Mouse (Mus musculus) mesoderm, embryonic 11.5 days (tissue): ENCODE measurements around the gene Mypn.

Source experiments
- DNase-seq: peaks from one replicate; pipeline ENCODE4 v3.0.0-alpha.2; 2012; ENCODE audit warnings: low read depth, low spot score

The Mypn gene

DNA sequence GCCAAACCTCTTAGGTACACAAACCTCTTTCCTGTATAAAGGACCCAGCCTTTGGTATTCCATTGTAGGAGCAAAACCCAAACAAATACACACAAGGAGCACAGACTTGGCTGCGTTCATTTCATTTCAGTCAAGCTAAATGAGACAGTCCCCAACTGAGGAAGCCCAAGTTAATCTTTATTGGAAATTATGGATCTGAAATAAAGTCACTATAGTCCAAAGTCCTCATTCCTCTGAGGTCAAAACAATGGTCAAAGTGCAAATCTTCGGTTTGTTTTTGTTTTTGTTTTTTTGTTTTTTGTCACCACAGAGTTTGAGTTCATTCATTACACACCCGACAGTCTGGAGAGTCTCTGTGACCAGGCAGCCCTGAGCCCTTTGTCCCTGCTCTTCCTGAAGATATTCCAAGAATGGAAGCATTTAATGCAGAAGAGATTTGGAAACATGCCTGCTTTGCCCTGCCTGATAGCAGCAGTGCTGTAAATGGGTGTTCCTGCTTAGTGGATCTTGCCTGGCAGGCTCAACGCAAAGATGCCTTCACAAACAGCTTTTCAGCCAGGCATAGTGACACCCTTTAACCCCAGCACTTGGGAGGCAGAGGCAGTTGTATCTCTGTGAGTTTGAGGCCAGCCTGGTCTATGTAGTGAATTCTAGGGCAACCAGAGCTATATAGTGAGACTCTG, 47.9 kb downstream of the Mypn start:
- DNase-seq: no peak

DNA sequence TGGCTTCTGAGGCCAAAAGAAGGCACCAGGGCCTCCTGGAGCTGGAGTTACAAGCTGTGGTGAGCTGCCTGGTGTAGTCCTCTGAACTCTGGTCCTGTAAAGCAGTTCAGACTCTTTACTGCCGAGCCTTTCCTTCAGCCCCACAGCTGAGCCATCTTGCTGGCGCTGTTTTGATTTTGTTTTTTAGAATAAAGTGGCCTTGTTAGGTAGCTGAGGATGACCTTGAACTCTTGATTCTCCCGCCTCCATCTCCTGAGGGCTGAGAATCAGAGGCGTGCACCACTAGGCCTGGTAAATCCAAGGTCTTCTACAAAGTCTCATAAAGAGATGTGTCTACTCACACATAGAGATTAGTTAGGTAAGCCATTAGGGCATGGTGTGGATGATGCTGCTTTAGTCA, 49.0 kb downstream of the Mypn start:
- DNase-seq: no peak

DNA sequence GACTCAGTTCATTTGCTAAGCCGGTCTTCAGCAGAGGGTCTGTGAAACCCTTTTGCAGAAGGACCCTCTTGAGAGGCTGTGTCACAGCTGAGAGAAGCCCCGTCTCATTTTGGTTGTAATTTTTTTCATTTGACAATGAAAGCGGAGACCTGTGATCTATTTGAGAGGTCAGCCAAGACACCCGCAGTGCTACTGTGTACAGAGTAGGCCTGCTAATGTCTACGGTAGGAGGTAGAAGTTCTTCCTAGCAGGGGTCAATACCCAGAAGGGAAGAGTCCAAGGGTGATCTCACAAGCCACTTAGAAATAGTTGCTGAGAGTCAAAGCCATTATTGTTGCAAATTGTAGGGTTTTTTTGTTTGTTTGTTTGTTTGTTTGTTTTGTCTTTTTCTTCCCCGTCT, 49.5 kb downstream of the Mypn start:
- DNase-seq: no peak

DNA sequence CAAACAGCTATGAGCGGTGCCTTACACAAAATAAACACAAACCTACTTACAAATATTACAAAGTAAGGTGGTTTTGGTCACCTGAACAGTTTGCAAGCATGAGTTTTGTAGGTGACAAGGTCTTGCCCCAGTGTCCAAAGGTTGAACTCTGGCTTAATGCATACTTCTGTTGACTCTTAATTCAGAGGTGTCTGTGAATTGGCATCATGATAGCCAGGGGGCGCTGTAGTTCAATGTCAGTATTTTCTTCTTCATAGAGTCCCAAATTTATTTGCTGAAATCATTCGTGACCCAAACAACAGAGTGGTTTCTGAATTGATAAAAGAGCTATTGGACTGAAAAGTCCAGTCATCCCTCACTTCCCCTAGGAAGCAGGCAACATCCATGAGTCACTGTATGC, 50.2 kb downstream of the Mypn start:
- peak; percentile 57 for DNase-seq

DNA sequence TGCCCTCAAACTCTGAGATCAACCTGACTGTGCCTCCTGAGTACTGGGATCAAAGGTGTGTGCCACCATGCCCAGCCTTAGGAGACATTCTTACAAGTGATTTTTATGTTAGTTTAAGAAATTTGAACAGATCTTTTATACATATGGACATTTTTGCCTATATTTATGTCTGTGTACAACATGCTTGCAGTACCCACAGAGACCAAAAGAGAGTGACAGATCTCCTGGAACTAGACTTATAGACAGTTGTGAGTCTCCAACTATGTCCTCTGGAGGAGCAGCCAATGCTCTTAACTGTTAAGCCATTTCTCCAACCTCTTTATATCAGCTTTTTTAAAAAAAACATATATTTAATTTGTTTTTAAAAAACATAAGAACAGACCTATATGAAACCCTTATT, 51.4 kb downstream of the Mypn start:
- no peak for DNase-seq

DNA sequence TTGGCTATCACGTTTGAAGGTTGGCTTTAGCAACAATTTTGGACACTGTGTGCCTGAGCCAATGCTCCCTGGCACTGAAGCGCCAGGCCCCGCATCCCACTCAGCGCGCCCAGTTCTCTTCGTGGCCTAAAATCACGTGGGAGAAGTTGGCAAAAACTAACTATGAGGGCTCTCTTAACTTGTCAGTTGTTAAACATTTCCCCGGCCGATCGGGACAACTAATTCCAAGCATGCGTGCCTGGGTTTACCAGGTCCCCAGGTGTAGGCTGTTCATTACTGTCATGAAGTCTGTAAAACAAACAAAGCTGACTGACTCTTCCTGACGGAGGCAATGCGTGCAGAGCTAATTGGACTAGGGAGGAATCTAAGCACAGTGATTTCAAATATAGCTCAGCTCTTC, 61.1 kb downstream of the Mypn start:
- DNase-seq: no peak

DNA sequence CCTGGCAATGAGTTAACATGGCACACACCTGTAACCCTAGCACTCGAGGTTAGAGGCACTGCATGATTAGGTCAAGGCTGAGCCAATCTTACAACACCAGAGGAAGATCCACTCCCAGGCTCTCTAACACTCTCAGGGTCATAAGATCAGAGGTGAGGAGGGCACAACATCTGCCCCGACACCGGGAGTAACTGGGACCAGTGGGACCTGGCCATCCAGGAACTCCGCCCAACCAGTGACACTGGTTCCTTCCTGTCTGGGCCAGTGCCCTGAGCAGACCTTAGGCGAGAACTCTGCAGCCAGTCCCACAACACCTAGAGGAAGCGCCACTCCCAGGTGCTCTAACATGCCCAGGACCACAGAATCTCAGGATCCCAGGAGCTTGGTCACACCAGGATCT, 67.3 kb downstream of the Mypn start:
- DNase-seq: no peak

DNA sequence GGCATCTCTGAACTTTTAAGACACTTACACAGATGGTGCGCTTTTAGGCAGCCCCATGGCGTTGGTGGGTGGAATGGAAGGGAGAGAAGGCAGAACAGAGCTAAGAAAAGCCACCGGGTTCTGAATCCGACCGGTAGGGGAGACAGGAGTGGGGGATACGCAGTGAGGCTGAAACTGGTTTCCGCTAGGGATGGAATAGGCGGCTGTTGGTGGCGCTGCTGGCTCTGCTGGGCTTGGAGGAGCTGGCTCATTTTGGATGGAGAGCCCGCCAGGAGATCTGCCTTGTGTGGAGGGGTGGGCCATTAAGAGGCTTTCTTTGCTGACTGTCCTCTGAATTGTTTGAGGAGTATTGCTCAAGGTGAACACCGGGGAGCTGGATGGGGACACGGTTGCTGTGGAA, 68.1 kb downstream of the Mypn start:
- DNase-seq: no peak

DNA sequence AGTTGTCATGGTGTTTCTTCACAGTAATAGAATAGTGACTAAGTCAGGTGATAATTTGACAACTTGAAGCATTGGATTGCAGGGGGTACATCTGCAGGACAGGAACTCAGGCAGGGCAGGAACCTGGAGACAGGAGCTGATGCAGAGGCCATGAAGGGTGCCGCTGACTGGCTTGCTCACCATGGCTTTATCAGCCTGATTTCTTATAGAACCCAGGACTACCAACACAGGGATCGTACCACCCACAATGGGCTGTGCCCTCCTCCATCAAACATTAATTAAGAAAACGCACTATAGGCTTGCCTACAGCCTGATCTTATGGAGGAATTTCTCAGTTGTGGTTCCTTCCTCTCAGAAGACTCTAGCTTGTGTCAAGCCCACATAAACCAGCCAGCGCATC, 70.4 kb downstream of the Mypn start:
- DNase-seq: no peak

DNA sequence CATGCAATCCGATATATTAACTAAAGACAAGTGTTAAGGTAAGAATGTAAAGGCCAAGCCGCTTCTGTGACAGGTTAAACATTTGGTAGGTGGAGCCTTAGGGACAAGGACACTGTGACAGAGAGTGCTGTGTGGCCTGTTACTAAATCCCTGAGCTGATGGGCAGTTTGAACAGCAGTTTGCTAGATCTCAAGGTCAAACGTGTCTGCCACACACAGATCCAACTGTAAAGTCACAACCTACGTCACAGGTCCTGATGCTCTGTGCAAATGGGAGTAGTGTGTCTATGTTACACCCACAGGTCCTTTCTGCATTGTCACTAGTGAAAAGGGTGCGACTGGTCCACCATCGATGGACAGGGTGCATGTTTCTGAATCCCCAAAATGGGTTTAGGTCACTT, 71.4 kb downstream of the Mypn start:
- no peak for DNase-seq

DNA sequence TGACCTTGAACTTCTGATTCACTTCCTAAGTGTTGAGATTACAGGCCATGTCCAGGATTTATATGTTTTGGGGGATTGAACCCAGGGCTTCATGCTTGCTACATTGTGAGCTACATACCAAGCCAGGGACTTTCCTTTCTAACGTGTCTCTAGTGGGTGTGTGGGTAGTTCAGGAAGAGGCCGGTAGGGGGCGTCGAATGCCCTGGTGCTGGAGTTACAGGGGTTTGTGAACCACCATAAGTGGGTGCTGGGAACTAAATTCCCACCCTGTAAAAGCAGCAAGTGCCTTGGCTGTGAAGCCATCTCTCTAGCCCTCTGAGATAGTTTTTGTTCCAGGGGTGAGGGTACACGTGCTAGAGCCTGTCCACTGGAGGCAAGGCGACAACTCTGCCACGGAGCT, 73.3 kb downstream of the Mypn start:
- DNase-seq: no peak

DNA sequence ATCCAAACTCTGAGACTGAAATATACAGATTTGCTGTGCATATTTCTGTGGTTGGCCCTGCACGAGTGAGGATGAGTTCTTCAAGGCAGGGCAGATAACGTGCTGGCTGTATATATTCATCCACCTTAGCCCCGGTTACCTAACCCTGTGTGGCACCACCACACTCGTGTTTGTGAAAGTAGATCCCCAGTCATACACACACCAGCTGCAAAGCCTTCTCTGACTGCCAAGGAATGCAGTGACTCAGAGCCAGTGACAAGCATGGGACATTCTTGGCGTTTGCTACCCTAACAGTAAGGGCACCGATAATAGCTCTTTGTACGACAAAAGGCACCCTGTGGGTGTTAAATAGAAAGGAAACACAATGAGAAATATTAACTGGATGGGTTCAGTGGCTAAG, 75.5 kb downstream of the Mypn start:
- DNase-seq: no peak

DNA sequence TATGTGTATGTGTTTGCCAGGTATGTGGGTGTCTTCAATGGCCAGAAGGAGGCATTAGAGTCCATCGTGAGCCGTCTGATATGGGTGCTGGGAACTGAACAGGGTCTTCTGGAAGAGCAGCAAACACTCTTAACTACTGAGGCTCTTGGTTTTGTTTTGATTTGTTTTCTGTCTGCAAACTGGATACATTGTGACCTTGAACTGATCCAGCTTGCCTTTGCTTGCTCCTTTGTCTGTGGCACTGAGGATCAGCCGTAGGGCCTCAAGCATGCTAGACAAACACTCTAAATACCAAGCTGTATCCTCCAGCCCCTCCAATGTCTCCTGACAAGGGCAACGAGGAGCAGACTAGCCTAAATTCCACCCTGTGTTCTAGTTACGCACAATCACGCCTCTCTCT, 76.6 kb downstream of the Mypn start:
- DNase-seq: no peak

DNA sequence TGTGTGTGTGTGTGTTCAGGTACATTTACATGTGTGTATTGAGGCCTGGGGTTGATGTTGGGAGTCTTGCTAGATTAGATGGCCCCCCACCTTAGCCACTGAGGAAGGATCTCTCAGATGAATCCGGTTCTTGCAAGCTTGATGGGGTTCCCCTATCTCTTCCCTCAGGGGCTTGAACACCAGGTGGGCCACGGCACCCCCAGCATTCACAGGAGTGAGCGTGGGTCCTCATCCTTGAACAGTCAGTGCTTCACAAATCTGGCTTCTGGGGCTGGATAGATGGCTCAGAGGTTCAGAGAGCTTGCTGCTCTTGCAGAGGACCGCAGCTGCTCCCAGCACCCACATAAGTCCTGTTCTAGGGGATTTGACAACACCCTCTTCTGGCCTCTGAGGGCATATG, 77.6 kb downstream of the Mypn start:
- DNase-seq: no peak

DNA sequence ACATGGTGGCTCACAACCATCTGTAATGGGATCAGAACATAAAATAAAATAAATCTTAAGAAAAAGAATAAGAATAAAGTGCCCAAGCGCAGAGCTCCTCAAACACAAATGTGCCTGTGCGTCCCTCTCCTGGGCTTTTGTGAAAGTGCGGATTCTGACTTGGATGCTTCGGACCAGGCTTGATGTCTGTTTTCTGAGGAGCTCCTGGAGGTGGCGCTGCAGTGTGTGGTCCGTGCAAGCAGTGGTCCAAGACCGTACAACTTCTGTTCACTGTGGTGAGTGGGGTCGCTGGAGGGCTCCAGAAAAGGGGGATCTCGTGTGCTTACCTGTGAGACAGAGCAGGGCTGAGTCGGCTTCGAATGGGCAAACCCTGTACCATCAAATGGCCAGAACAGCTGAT, 78.4 kb downstream of the Mypn start:
- peak; percentile 29 for DNase-seq

DNA sequence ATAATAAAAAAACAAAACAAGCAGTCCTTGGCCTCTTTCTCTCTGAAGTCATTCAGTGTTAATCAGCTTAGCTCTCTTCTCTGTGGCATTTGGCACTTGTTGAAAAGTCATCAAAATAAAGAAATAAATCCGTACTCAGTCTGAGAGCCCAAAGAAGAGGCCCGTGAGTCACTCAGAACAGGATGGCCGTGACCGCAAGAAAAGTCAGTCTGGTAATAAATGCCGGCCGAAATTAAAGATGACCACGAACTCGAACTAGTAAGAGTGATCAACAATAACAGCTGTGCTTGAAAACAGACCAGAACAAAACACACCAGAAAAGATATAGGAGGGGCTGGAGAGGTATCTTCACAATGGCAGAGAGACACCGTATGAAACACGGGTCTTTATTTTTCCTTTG, 79.7 kb downstream of the Mypn start:
- DNase-seq: no peak

DNA sequence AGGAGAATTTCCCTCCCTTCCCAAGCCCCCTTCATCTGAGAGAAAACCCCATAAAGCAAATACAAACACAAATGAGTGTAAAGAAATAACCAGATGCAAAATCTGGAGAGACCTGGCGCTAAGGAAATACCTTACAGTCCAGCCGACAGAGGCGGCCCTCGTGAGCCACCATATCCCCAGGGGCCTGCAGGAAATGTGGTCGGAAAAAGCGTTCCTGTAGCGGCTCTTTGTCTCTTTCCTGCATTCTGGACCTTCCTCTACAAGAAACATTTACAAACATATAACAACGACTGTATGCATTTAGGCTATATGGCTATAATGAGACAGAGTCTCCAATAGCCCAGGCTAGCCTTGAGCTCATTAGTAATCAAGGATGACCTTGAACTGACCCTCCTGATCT, 80.6 kb downstream of the Mypn start:
- DNase-seq: no peak

DNA sequence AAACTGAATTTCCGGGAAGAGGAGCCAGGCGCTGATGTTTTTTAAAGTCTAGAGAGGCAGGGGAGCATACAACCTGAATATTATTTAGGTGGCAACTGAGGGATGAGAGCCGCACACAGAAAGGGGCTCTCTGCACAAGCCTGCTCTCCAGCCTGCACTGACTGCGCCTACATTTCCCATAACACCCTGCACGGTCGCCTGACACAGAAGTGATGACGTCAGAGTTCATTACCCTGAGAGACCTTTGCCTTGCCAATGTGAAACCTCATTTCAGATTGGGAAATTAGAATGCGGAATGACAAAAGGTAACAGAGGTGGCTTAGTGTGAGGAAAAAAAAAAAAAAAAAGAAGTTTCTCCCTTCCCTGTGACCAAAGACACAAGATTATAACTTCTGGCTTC, 81.2 kb downstream of the Mypn start:
- DNase-seq: peak; percentile 34

DNA sequence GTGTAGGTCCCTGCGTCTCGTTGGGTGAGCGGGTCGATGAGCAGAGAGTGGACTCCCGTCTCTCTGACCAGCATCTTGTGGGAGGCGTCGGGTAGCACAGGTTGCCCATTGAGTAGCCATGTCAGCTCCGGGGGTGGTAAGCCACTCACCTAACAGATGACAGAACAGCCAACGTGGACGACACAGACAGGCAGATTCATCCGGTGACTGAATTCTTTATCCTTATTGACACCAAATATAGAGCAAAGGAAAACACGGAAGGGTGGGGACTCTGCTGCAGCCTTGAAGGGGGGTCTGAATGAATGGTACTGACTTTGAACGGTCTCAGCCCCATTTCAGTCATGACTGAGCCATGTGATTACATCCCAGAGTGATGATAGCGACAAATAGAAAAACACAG, 81.8 kb downstream of the Mypn start:
- no peak for DNase-seq

DNA sequence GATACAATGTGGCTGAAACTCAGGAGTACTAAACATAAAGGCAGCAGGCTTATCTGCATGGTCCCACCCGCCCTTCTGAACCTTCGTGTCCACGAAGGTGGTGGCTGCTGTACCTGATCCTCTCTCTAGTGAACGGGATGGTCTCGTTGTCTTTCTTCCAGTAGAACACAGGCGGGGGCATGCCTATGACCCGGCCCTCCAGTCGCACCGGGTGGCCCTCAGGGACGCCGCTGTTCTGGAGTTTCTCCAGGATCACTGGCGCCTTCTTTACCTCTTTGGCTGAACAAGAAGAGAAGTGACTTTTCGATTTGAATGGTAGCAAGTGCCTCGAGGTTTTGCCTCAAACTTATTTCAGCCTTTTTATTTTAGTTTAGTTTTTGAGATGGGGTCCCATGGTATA, 83.8 kb downstream of the Mypn start:
- DNase-seq: no peak

DNA sequence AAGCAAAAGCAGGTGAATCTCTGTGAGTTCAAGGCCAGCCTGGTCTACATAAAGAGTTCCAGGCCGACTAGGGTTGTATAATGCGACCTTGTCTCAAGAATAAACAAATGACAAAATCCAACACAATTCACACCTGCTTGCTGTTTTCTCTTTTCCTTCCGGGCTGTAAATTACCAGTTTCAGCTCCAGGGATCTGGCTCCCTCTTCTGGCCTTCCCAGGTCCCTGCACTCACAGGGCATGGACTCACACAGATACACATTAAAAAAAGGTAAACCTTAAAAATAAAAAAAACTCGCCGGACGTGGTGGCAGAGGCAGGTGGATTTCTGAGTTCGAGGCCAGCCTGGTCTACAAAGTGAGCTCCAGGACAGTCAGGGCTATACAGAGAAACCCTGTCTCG, 86.2 kb downstream of the Mypn start:
- no peak for DNase-seq

DNA sequence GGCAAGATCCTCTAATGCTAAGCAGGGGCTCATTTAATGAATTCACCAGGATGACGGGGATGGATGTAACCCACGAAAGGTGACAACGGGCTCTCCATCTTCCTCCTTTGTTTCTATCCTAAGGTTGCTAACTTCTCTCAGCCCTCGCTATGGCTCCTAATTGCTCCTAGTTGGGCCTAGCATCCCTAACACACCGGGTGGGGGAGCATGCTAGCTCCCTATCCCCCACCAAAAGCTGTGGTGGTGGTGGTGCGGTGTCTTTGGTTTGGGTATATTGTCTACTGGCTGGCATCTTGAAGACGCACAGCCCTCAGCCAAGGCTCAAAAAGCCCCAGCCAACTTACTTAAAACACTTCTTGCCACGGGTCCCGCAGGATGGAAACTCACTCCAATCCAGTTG, 87.4 kb downstream of the Mypn start:
- DNase-seq: no peak

DNA sequence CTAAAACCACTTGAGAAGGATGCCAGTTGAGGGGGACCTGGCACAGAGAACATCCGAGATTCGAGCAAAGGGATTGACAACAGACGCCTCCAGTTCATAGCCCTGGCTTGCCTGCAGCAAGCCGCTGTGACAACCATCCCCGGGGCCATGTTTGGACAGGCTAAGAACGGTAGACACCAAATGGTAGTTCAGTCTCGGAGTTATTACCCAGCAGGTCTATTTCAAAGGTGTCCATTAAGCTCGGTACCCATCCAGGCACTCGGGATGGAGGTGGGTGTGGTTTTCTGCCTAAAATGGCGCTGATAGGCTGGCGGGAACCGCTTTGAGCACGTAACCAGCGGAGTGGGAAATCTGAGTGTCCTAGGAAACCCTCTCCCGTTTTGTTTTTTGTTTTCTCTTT, 87.9 kb downstream of the Mypn start:
- no peak for DNase-seq

DNA sequence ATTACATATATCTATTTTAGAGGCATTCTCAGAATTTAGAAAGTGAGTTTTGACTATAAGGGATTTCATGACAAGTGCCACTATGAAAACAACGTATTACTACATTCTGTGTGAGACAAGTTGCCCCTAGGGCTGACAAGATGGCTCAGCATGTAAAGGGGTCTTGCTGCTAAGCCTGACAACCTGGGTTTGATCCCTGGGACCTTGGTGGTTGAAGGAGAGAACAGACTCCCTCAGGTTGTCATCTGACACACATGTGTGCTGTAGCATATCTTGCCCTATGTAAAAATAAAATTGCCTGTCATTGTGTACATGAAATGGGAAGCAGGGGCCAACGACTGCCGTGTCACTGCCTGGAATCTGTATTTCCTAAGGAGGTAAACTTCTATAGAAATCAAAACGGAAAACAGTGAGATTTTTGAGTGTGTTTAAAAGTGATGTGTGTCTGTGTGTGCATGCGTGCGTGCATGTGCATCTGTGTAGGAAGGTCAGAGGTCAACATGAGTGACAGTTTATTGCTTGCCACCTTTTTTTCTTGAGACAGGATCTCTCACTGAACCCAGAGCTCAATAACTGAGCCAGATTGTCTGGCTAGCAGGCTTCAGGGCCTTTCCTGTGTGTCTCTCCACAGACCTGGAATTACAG, 89.9 kb downstream of the Mypn start:
- no peak for DNase-seq
